Mouse (Mus musculus) heart, postnatal 0 days (tissue): ENCODE data around the gene Slc6a12.

Experiments
- CTCF ChIP-seq: IDR thresholded peaks from 2 replicates; pipeline ENCODE4 v1.5.1; 2016; ENCODE audit warnings: antibody characterized with exemption, control low read depth, low read depth
- EP300 ChIP-seq: IDR thresholded peaks from 2 replicates; pipeline ENCODE4 v1.6.1; 2016; ENCODE audit warnings: antibody characterized with exemption, low read depth

- TF ChIP-seq CTCF (no peak), EP300 (no peak)
Observed at GRCm38 (mm10) chr6:121310984-121311383, 31.9 kb upstream of the Slc6a12 start.
